Mouse (Mus musculus) limb, embryonic 11.5 days (tissue): Measurements from ENCODE around the gene 1700007K13Rik. TPM values are rescaled to one million over a fixed set of nuclear protein-coding genes. Genes with fewer than 3 reads are reported as not detected.

Source experiments
- ATAC-seq: fragments of 200-750 bp; cut with Nextera tagmentation; 2 replicates; pipeline ENCODE4 v1.8.0; 2017; ENCODE audit warnings: low read depth; ENCODE audit not compliant: insufficient number of reproducible peaks, low FRiP score, low TSS enrichment
- DNase-seq: peaks from one replicate; pipeline ENCODE4 v3.0.0-alpha.2; 2015; ENCODE audit warnings: low spot score
- H3K27ac ChIP-seq: fragments of 300-500 bp; sonication (generic); replicated peaks from 2 replicates; pipeline ENCODE4 v1.5.1; 2014; ENCODE audit warnings: low read depth, mild to moderate bottlenecking, low read length
- H3K27me3 ChIP-seq: fragments of 300-500 bp; sonication (generic); 2 replicates; pipeline ENCODE4 v1.6.1; 2014; ENCODE audit warnings: mild to moderate bottlenecking, low read length, mixed read lengths; ENCODE audit not compliant: control insufficient read depth, insufficient read depth
- H3K36me3 ChIP-seq: fragments of 300-500 bp; sonication (generic); 2 replicates; pipeline ENCODE4 v1.6.1; 2014; ENCODE audit warnings: mild to moderate bottlenecking, low read length, moderate library complexity, mixed read lengths; ENCODE audit not compliant: control insufficient read depth, insufficient read depth
- H3K4me1 ChIP-seq: fragments of 300-500 bp; sonication (generic); 2 replicates; pipeline ENCODE4 v1.6.1; 2014; ENCODE audit warnings: low read length, mixed read lengths; ENCODE audit not compliant: control insufficient read depth, insufficient read depth
- H3K4me2 ChIP-seq: fragments of 300-500 bp; sonication (generic); 2 replicates; pipeline ENCODE4 v1.6.1; 2014; ENCODE audit warnings: low read depth, mild to moderate bottlenecking, moderate library complexity; ENCODE audit not compliant: severe bottlenecking
- H3K4me3 ChIP-seq: fragments of 300-500 bp; sonication (generic); 2 replicates; pipeline ENCODE4 v1.5.1; 2014; ENCODE audit warnings: low read depth, low read length
- H3K9ac ChIP-seq: fragments of 300-500 bp; sonication (generic); 2 replicates; pipeline ENCODE4 v1.6.1; 2014; ENCODE audit warnings: mild to moderate bottlenecking, low read length
- H3K9me3 ChIP-seq: fragments of 300-500 bp; sonication (generic); 2 replicates; pipeline ENCODE4 v1.6.1; 2016; ENCODE audit warnings: low read length; ENCODE audit not compliant: control insufficient read depth
- whole genome bisulfite sequencing: fragments of 180-500 bp; shearing (Covaris S2); extraction: QIAGEN DNeasy Blood & Tissue Kit; methylation state at CpG from one replicate; pipeline ENCODE4 v1.1.7; 2014; 5-methylcytosine and 5-hydroxymethylcytosine counted together
- polyA plus RNA-seq: library from polyadenylated mRNA; unstranded; fragments of >200 nt; fragmentation: Nextera tagmentation; extraction: Ambion mirVana; gene quantifications from 2 replicates; pipeline ENCODE4 v1.2.1, GENCODE M21; 2014

The 1700007K13Rik gene
- polyA plus RNA-seq, 1 experiment from 2014 or later = 0.95 TPM

DNA sequence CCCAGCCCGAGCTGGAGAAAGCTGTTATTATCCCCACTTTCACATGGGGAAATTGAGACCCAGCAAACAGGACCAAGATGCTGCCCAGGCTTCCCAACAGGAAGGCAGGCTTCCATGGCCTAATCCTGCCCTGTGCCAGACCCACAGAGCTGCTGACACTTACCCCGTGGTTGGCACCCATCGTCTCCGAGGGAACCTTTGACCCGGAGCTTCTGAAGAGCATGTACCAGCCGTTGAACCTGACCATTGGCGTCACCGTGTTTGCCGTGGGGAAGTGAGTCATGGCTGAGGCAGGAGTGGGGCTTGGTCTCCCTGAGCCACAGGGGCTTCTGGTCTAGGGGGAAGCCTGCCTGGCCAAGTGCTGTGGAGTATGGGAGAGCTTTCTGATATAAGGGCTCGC lies 36.9 kb upstream of the 1700007K13Rik start:
- ATAC-seq (no peak), DNase-seq (no peak)
- no peak overlapping the region for H3K9ac ChIP-seq
- no peak overlapping the region for H3K4me2 ChIP-seq
- 84% methylated on average over 10 of the region's 10 CpGs for WGBS
- no peak overlapping the region for H3K4me3 ChIP-seq
- no peaks in the 10 kb centered on the region for H3K36me3 ChIP-seq
- H3K4me1 ChIP-seq = no peaks in the 10 kb centered on the region
- H3K27me3 ChIP-seq = no peaks in the 10 kb centered on the region
- no peaks in the 10 kb centered on the region for H3K9me3 ChIP-seq
- H3K27ac ChIP-seq = no peak overlapping the region

DNA sequence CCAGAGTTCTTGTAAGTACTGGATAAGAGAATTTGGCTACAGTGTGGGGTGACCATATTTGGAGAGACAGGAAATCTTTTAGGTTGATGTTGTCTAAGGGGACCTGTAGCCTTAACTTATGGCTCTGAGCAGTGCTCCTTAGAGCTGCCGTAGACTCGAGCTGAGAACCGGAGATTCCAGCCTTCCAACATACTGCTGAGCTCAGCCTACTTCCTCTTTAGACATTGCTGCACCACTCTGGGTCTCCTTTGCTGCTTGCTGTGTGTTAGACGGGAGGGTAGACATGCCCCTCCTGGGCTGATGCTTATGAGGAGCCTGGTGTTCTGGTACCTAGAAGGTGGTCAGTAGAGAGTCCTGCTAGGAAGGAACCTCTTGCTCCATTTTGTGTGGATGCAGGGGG lies 32.3 kb upstream of the 1700007K13Rik start:
- DNase-seq (no peak), ATAC-seq (no peak)
- Histone ChIP-seq H3K4me1 (no peaks in the 10 kb centered on the region), H3K4me2 (no peak overlapping the region), H3K27ac (no peak overlapping the region), H3K9ac (no peak overlapping the region), H3K9me3 (no peaks in the 10 kb centered on the region), H3K27me3 (no peaks in the 10 kb centered on the region), H3K36me3 (no peaks in the 10 kb centered on the region), H3K4me3 (no peak overlapping the region)
- 90% methylated on average over 4 of the region's 4 CpGs for WGBS

DNA sequence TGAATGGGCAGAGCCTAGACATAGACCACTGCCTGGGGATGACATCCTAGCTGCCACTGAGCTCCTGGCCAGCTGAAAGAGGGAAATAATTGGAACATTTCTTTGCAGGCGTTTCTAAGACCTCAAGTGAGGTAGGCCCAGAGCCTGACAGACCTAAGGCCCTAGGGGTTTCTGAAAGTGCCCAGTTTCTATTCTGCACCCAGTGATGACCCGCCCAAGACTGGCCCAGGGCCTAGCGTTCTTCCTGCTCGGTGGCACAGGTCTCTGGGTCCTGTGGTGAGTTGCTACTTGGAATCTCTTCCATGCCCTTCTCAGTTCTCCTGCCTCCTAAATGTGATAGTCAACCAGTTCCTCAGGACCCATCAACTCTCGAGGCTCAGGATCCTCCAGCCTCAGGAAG lies 31.4 kb upstream of the 1700007K13Rik start:
- Histone ChIP-seq H3K4me1 (no peaks in the 10 kb centered on the region), H3K36me3 (no peaks in the 10 kb centered on the region), H3K27me3 (no peaks in the 10 kb centered on the region), H3K4me3 (no peak overlapping the region), H3K9ac (no peak overlapping the region), H3K27ac (no peak overlapping the region), H3K4me2 (no peak overlapping the region), H3K9me3 (no peaks in the 10 kb centered on the region)
- DNase-seq (no peak), ATAC-seq (no peak)
- WGBS = 87% methylated on average over 5 of the region's 5 CpGs

DNA sequence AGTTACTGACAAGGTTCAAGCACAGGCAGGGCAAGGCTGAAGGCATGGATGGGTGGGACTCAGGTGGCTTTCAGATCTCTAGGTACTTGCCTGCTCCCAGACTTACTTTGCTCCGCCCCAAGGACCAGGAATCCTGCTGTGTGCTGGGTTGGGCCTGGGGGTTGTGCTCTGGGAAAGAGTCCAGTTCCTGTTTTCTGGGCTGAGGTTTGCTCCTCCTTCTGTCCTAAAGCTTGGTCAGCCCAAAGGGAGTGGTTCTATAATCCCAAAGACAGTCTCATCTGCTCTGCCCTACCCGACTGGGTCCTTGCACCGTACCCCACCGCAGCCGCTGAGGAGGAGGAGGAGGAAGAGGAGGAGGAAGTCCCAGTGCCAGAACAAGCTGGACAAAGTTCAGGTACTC lies 30.5 kb upstream of the 1700007K13Rik start, which contains the start of gene Gbgt1:
Gene Gbgt1 (plus strand): TSS at position 221 of the 400 bp plus-strand sequence.
- DNase-seq (no peak), ATAC-seq (no peak)
- H3K4me1 ChIP-seq = no peaks in the 10 kb centered on the region
- no peaks in the 10 kb centered on the region for H3K27me3 ChIP-seq
- no peaks in the 10 kb centered on the region for H3K9me3 ChIP-seq
- 81% methylated on average over 5 of the region's 5 CpGs for whole genome bisulfite sequencing
- no peak within 1 kb of the TSS for H3K4me2 ChIP-seq
- no peak within 1 kb of the TSS for H3K9ac ChIP-seq
- no peak within 1 kb of the TSS for H3K27ac ChIP-seq
- H3K4me3 ChIP-seq = no peak within 1 kb of the TSS
- H3K36me3 ChIP-seq = no peaks in the 10 kb centered on the region

DNA sequence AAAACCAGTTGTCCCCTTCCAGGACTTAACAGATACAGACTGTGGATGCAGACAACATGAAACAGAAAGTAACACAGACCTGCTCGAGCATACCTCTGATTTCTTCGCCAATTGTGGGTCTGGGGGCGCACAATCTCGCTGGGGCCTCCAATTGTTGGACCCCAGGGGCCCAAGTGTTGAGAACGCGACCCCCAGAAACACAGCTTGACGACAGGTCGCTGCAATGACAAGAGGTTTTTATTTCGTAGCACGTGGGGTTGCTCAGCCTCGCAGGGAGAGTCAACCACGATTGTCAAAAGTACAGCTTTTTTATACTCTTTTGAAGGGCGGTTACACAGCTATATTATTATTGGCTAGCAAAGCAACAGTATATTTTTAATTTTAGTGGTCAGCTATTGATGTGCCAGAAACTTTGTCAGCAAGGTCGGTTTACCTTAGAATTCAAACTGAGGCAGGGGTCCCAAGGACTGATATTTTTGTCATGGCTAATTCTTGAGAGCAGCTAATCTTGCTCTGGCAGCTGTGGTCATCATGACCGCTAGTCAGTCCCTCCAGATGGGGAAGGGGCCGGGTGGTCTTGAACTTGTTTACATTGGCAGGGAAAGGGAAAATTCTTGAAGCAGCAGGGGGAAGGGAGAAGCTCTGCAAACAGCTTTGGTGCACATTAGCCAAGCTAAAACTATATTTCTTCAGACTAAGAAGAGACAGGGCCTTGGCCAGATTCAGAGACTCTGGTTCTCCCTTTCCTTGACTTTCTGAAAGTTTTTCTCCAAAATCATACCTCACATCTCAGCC lies 29.9 kb upstream of the 1700007K13Rik start:
- no peak overlapping the region for H3K4me2 ChIP-seq
- no peaks in the 10 kb centered on the region for H3K9me3 ChIP-seq
- WGBS = 85% methylated on average over 16 of the region's 16 CpGs
- no peaks in the 10 kb centered on the region for H3K36me3 ChIP-seq
- H3K4me3 ChIP-seq = no peak overlapping the region
- H3K9ac ChIP-seq = no peak overlapping the region
- ATAC-seq (no peak), DNase-seq (no peak)
- H3K27me3 ChIP-seq = no peaks in the 10 kb centered on the region
- no peak overlapping the region for H3K27ac ChIP-seq
- no peaks in the 10 kb centered on the region for H3K4me1 ChIP-seq

DNA sequence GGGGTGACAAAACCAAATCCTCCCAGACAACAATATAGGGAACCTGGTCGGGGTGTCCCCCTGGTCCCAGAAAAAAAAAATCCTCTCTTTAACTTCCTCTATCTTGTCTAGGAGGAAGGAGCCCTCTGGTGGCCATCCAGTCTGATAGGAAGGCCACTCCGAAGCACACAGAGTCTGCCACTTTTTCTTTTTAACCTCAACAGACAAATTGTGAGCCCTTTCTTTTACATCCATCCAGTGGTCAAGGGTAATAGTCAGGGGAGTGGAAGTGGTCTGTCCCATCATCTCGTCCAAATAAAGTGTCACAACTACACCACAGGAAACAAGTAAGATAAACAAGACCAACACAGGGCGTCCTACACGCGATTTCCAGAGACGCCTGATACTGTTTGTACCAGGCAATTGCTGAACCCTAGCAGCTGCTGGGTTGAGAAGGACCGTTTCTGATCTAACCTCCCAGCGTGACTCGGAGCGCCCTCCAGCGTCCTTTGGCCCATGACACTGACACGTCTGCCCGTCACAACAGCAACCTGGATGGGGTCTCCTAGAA lies 29.1 kb upstream of the 1700007K13Rik start:
- Histone ChIP-seq H3K4me3 (no peak overlapping the region), H3K4me2 (no peak overlapping the region), H3K27ac (no peak overlapping the region), H3K36me3 (no peaks in the 10 kb centered on the region), H3K4me1 (no peaks in the 10 kb centered on the region), H3K9me3 (no peaks in the 10 kb centered on the region), H3K9ac (no peak overlapping the region), H3K27me3 (no peaks in the 10 kb centered on the region)
- 87% methylated on average over 14 of the region's 14 CpGs for WGBS
- ATAC-seq (no peak), DNase-seq (no peak)

DNA sequence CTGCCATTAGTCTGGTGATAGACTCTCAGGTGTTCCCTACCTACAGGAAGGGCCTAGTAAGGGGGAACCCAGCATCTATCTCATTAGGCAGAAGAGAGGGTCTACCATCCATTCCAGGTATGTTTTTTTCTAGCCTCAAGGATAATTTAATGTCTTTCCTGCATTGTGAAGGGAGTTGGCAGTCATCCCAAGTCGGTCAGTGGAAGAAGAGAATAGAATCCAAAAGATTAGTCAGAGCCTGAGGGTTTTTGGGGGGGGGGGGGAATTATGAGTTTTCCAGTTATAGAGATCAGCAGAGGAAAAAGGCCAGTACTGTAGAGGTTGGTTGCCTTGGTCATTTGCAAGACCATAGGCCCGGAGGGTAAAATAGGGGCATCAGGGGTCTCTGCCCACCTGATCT lies 28.4 kb upstream of the 1700007K13Rik start:
- H3K27ac ChIP-seq = no peak overlapping the region
- ATAC-seq (no peak), DNase-seq (no peak)
- no peaks in the 10 kb centered on the region for H3K27me3 ChIP-seq
- no peak overlapping the region for H3K4me2 ChIP-seq
- no peaks in the 10 kb centered on the region for H3K36me3 ChIP-seq
- H3K9me3 ChIP-seq = no peaks in the 10 kb centered on the region
- no peak overlapping the region for H3K9ac ChIP-seq
- no peak overlapping the region for H3K4me3 ChIP-seq
- no peaks in the 10 kb centered on the region for H3K4me1 ChIP-seq
- 86% methylated on average over 2 of the region's 2 CpGs for WGBS

DNA sequence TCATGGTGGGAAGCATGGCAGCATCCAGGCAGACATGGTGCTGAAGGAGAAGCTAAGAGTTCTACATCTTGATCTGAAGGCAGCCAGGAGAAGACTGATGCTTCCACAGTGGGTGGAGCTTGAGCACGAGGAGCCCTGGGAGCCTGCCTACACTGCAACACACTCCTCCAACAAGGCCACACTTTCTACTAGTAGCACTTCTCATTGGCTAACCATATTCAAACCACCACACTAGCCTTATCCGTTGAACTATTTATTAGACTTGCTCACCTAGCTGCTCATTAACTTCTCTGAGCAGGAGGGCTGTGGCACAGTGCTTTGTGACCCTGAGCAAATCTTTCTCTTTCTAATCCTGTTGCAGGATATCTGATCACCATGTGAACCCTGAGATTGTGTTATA lies 17.7 kb upstream of the 1700007K13Rik start:
- no peak for ATAC-seq
- 78% methylated on average over 2 of the region's 2 CpGs for WGBS
- H3K4me2 ChIP-seq = no peak overlapping the region

More for the DNA sequence above, 17.7 kb upstream of the 1700007K13Rik start:
- Histone ChIP-seq H3K4me3 (no peak overlapping the region), H3K9ac (no peak overlapping the region), H3K4me1 (no peaks in the 10 kb centered on the region), H3K27ac (no peak overlapping the region), H3K9me3 (no peaks in the 10 kb centered on the region), H3K27me3 (no peaks in the 10 kb centered on the region), H3K36me3 (no peaks in the 10 kb centered on the region)
- no peak for DNase-seq
